Mouse (Mus musculus): ENCODE results near the gene Ppan. TPM values are rescaled to one million over a fixed set of nuclear protein-coding genes. Genes with fewer than 3 reads are reported as not detected.

Gene Ppan
- total RNA-seq, 4 experiments from 2014 or later = 21.5 to 27.2 (median 23.6) TPM

DNA sequence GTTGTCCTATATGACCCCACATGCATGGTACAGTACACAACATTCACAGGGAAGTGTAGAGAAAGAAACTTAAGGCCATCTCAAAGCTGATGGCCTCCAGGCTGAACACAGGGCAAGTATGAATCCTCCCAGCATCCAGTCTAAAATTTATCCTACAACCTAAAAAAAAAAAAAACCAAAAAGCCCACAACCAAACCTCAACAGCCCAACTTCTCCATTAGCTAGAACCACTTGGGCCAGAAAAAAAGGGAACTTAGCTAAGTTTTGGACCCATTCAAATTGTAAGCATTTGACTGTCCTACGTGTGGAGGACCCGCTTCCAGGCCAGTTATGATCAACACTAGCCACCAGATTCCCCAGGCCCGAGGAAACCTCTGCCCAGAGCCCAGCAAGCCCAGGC lies 35.3 kb downstream of the Ppan start:
- DNase-seq (ENCODE audit: low spot score in 2 of 2) = no peak

Small RNAs within 50 kb of the gene (microRNA-seq; reads per million reads assigned to microRNA genes)
- 1.1 to 1.3 reads per million in 2 experiments for gene Mir7081

Other genes with a start within 250 kb of the Ppan start
- 100 to 1,000 TPM; 263 to 330 (median 301) TPM for gene Ubl5, start 245.3 kb upstream of the Ppan start, total RNA-seq (2022)
- gene Fbxl12, start 243.4 kb upstream of the Ppan start, total RNA-seq (2022) = 10 to 100 TPM; 20.1 to 29.5 (median 26.9) TPM
- gene Pin1, start 236.1 kb upstream of the Ppan start, total RNA-seq (2022) = 10 to 100 TPM; 32.7 to 37.5 (median 35.2) TPM
- gene Olfm2, start 141.8 kb upstream of the Ppan start, total RNA-seq (2022) = 100 to 1,000 TPM; 122 to 129 (median 125) TPM
- gene Col5a3, start 73.1 kb upstream of the Ppan start, total RNA-seq (2022) = 1 to 10 TPM; 1.0 to 2.0 (median 1.3) TPM
- not detected for gene Rdh8, start 69.7 kb upstream of the Ppan start, total RNA-seq (2022)
- 10 to 100 TPM; 71.9 to 91.7 (median 82.6) TPM for gene A230050P20Rik, start 19.5 kb upstream of the Ppan start, total RNA-seq (2022)
- gene Angptl6, start 8.4 kb upstream of the Ppan start, total RNA-seq (2022) = 10 to 100 TPM in 1 of 4 experiments, 1 to 10 TPM in 3; 8.4 to 10.1 (median 9.2) TPM
- 100 to 1,000 TPM; 130 to 139 (median 136) TPM for gene Eif3g, start 10.4 kb downstream of the Ppan start, total RNA-seq (2022)
- 10 to 100 TPM; 39.7 to 41.3 (median 40.5) TPM for gene Dnmt1, start 71.7 kb downstream of the Ppan start, total RNA-seq (2022)
- gene S1pr2, start 88.6 kb downstream of the Ppan start, total RNA-seq (2022) = 1 to 10 TPM; 2.0 to 3.4 (median 2.7) TPM
- gene Mrpl4, start 114.6 kb downstream of the Ppan start, total RNA-seq (2022) = 10 to 100 TPM; 55.3 to 68.0 (median 56.9) TPM
- 1 to 10 TPM; 2.2 to 4.8 (median 4.1) TPM for gene Icam1, start 127.8 kb downstream of the Ppan start, total RNA-seq (2022)
- gene Icam4, start 141.2 kb downstream of the Ppan start, total RNA-seq (2022) = 1 to 10 TPM; 1.5 to 2.3 (median 1.8) TPM
- 100 to 1,000 TPM; 194 to 206 (median 202) TPM for gene Icam5, start 143.9 kb downstream of the Ppan start, total RNA-seq (2022)
- gene Zglp1, start 178.9 kb downstream of the Ppan start, total RNA-seq (2022) = 1 to 10 TPM in 2 of 4 experiments, not detected in 2; 1.1 to 1.7 TPM
- 1 to 10 TPM in 2 of 4 experiments, under 1 TPM in 1, not detected in 1; 0.55 to 2.3 (median 1.8) TPM for gene Gm49373, start 184.9 kb downstream of the Ppan start, total RNA-seq (2022)
- 10 to 100 TPM; 55.8 to 63.7 (median 58.3) TPM for gene Fdx1l, start 185.4 kb downstream of the Ppan start, total RNA-seq (2022)
- gene Gm38431, start 203.8 kb downstream of the Ppan start, total RNA-seq (2022) = 1 to 10 TPM; 1.3 to 2.2 (median 1.6) TPM
- gene Raver1, start 203.8 kb downstream of the Ppan start, total RNA-seq (2022) = 10 to 100 TPM; 24.4 to 30.0 (median 26.6) TPM
- 10 to 100 TPM; 11.1 to 14.5 (median 13.3) TPM for gene Tyk2, start 243.1 kb downstream of the Ppan start, total RNA-seq (2022)

Data from left cerebral cortex, adult 8-10 months (tissue).